Mouse (Mus musculus): ENCODE results near the gene Manbal.

DNA sequence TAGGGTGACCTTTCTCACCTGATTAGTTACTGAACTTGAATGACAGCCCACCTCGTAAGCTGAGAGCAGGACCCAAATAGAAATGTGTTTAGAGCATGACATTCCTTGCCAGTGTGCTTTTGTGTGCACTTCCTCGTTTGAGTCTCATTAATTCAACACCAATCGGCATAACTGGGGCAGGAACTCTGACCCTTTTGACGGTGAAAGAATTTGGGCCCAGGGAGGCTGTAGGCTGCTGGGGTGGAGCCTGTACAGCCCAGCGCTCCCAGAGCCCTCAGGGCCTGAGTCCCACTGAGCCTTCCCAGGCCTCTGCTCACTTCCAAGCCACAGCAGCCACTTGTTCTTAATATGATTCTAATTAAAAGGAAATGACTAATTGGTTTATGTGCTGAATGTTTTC lies 46.5 kb upstream of the Manbal start:
- TF ChIP-seq CTCF (IDR thresholded peaks at IDR 0.05; ENCODE audit: borderline replicate concordance, control insufficient read depth, extremely low read depth, insufficient read depth, low read length, poor library complexity) = no peak
- no peak for TF ChIP-seq POLR2A (IDR thresholded peaks at IDR 0.05; ENCODE audit: control insufficient read depth, extremely low read depth, insufficient read depth, low read length, poor library complexity)

Data from thymus, adult 2 months (tissue).